In the genomic region with DNA sequence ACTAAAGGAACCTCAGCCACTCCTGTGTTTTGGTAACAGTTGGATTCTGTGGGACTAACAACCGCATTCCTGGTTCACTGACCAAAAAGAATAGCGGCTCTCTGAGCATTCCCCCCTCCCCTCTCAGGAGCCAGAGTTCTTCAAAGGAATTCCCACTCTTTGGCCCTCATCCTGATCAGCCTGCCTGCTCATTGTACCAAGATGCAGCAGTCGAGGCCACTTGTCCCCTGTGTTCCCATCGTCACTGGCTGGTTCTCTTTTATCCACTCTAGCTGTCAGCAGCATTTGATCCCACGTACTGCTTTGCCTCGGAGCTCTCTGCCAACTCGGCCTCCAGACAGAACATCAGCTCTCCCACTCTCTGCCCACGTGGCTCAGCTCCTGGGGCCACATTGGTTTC, we compare ENCODE assay signal across 14 mouse cellular contexts. TPM values are rescaled to one million over a fixed set of nuclear protein-coding genes. Genes with fewer than 3 reads are reported as not detected.
A peak's percentile ranks its signal among the peaks of the same experiment; 100 is the strongest.
DNase-seq lines count a peak whose midpoint lies in the region; ATAC-seq lines count a peak whose summit lies in the region.
"Had no signal": no experiment of that assay in that cellular context is flagged by ENCODE, and none has a peak within 500 bp of the region (broad histone marks: within the 10 kb centered on the region; RNA-seq: fewer than 3 reads in every experiment).

No protein-coding gene starts in this region.

- 20% methylated on average over 8 of the region's 8 CpGs for WGBS in midbrain, embryonic 10.5 days
- WGBS in midbrain, embryonic 16.5 days = 10% methylated on average over 8 of the region's 8 CpGs
- 3% methylated on average over 8 of the region's 8 CpGs for WGBS in forebrain, embryonic 15.5 days
- WGBS in midbrain, embryonic 14.5 days = 6% methylated on average over 8 of the region's 8 CpGs

- H3K27ac ChIP-seq in midbrain, embryonic 10.5 days (replicated peaks) = peak overlapping the region; percentile 6
- no peak overlapping the region for H3K27ac ChIP-seq in midbrain, embryonic 16.5 days (ENCODE audit: low read length)
- no peak overlapping the region for H3K27ac ChIP-seq in forebrain, embryonic 15.5 days (replicated peaks)
- no peak overlapping the region for H3K27ac ChIP-seq in midbrain, embryonic 14.5 days (replicated peaks; ENCODE audit: low read depth, low read length)
- H3K27ac ChIP-seq: embryonic facial prominence, embryonic 13.5 days; gastrocnemius, adult 2 months; limb, embryonic 13.5 days had no signal

- no peaks in the 10 kb centered on the region for H3K9me3 ChIP-seq in midbrain, embryonic 10.5 days (replicated peaks)
- no peaks in the 10 kb centered on the region for H3K9me3 ChIP-seq in midbrain, embryonic 16.5 days (replicated peaks; ENCODE audit: control insufficient read depth, low read length, poor library complexity, severe bottlenecking)
- no peaks in the 10 kb centered on the region for H3K9me3 ChIP-seq in forebrain, embryonic 15.5 days
- no peaks in the 10 kb centered on the region for H3K9me3 ChIP-seq in midbrain, embryonic 14.5 days (ENCODE audit: control insufficient read depth, low read length)
- H3K9me3 ChIP-seq: embryonic facial prominence, embryonic 13.5 days; limb, embryonic 13.5 days had no signal

- no peak for ATAC-seq in midbrain, embryonic 16.5 days
- peak; percentile 13; the same call in 1 of the 2 replicates for ATAC-seq in forebrain, embryonic 15.5 days (replicated peaks)
- no peak; the same call in 1 of the 2 replicates for ATAC-seq in midbrain, embryonic 14.5 days (ENCODE audit: low FRiP score, low TSS enrichment)

- peaks cover 17% of the 10 kb centered on the region for H3K4me1 ChIP-seq in midbrain, embryonic 10.5 days
- no peaks in the 10 kb centered on the region for H3K4me1 ChIP-seq in midbrain, embryonic 16.5 days (ENCODE audit: control insufficient read depth, insufficient read depth, low read length)
- H3K4me1 ChIP-seq in forebrain, embryonic 15.5 days = peaks cover 5% of the 10 kb centered on the region; the same call in 1 of the 2 replicates
- H3K4me1 ChIP-seq in midbrain, embryonic 14.5 days (ENCODE audit: control insufficient read depth, insufficient read depth, low read length) = peaks cover 5% of the 10 kb centered on the region; the same call in 1 of the 2 replicates

- peak; percentile 6 to 22 for DNase-seq in cerebellum, postnatal 14 days
- no peak for DNase-seq in cerebellum, postnatal 25 days
- peak; percentile 42 for DNase-seq in midbrain, embryonic 10.5 days (ENCODE audit: low spot score)
- DNase-seq in midbrain, embryonic 14.5 days = peak; percentile 24
- DNase-seq in gastrocnemius, postnatal 10 days = no peak
- DNase-seq in right cerebral cortex, postnatal 14 days = no peak
- DNase-seq: gastrocnemius, adult 2 months; thymus, postnatal 14 days had no signal

- no peaks in the 10 kb centered on the region for H3K36me3 ChIP-seq in midbrain, embryonic 10.5 days
- no peaks in the 10 kb centered on the region for H3K36me3 ChIP-seq in midbrain, embryonic 16.5 days (ENCODE audit: control insufficient read depth, insufficient read depth, low read length)
- H3K36me3 ChIP-seq in forebrain, embryonic 15.5 days = no peaks in the 10 kb centered on the region
- no peaks in the 10 kb centered on the region for H3K36me3 ChIP-seq in midbrain, embryonic 14.5 days (ENCODE audit: control insufficient read depth, insufficient read depth, low read length)
- H3K36me3 ChIP-seq: embryonic facial prominence, embryonic 13.5 days; G1E; limb, embryonic 13.5 days had no signal

- no peak overlapping the region for H3K4me3 ChIP-seq in midbrain, embryonic 10.5 days
- no peak overlapping the region for H3K4me3 ChIP-seq in midbrain, embryonic 16.5 days (ENCODE audit: low read depth, low read length)
- H3K4me3 ChIP-seq in forebrain, embryonic 15.5 days = no peak overlapping the region
- no peak overlapping the region for H3K4me3 ChIP-seq in midbrain, embryonic 14.5 days (replicated peaks; ENCODE audit: low read depth, low read length)
- H3K4me3 ChIP-seq: embryonic facial prominence, embryonic 13.5 days; gastrocnemius, adult 2 months; limb, embryonic 13.5 days had no signal

- no peaks in the 10 kb centered on the region for H3K27me3 ChIP-seq in midbrain, embryonic 10.5 days (ENCODE audit: low read depth, poor library complexity, severe bottlenecking)
- H3K27me3 ChIP-seq in midbrain, embryonic 16.5 days (ENCODE audit: control insufficient read depth, insufficient read depth, low read depth, low read length) = no peaks in the 10 kb centered on the region
- H3K27me3 ChIP-seq in forebrain, embryonic 15.5 days = no peaks in the 10 kb centered on the region
- H3K27me3 ChIP-seq in midbrain, embryonic 14.5 days (ENCODE audit: control insufficient read depth, insufficient read depth, low read length) = no peaks in the 10 kb centered on the region
- H3K27me3 ChIP-seq: embryonic facial prominence, embryonic 13.5 days; limb, embryonic 13.5 days had no signal

- H3K4me2 ChIP-seq in midbrain, embryonic 16.5 days (ENCODE audit: low read length) = no peak overlapping the region
- H3K4me2 ChIP-seq in forebrain, embryonic 15.5 days (replicated peaks) = no peak overlapping the region
- no peak overlapping the region for H3K4me2 ChIP-seq in midbrain, embryonic 14.5 days (ENCODE audit: low read length)
- H3K4me2 ChIP-seq: embryonic facial prominence, embryonic 13.5 days; limb, embryonic 13.5 days had no signal

- H3K9ac ChIP-seq in midbrain, embryonic 16.5 days (ENCODE audit: low read depth, low read length) = no peak overlapping the region
- no peak overlapping the region for H3K9ac ChIP-seq in forebrain, embryonic 15.5 days (replicated peaks)
- H3K9ac ChIP-seq in midbrain, embryonic 14.5 days (replicated peaks; ENCODE audit: low read length) = no peak overlapping the region
- H3K9ac ChIP-seq: embryonic facial prominence, embryonic 13.5 days; limb, embryonic 13.5 days had no signal

RNA-seq across cellular contexts. Expression of gene Slc34a2, which starts 41.3 kb away (rescaled TPM):
- not detected in 2 replicates for polyA plus RNA-seq in midbrain, embryonic 10.5 days (2016; fragmentation: Nextera tagmentation; extraction: Ambion mirVana)
- 0.07 and 0.15 TPM in 2 replicates for polyA plus RNA-seq in midbrain, embryonic 16.5 days (2015; fragmentation: Nextera tagmentation; extraction: Ambion mirVana)
- not detected in 2 replicates for polyA plus RNA-seq in forebrain, embryonic 15.5 days (2015; fragmentation: Nextera tagmentation; extraction: Ambion mirVana)
- not detected in 2 replicates for polyA plus RNA-seq in midbrain, embryonic 14.5 days (2014; fragmentation: Nextera tagmentation; extraction: Ambion mirVana)
- not detected for total RNA-seq in gastrocnemius, postnatal 10 days (2021)
- total RNA-seq: adrenal gland, adult 18-20 months; gastrocnemius, adult 2 months had no signal
- polyA plus RNA-seq: G1E; limb, embryonic 13.5 days had no signal

Comparison
In these comparisons a context has a peak if more than half of its experiments do, and no peak if none do; other contexts are left out.
1. DNase-seq: peak in cerebellum, postnatal 14 days (2 of 2), midbrain, embryonic 10.5 days (single experiment) and midbrain, embryonic 14.5 days (single experiment); none in cerebellum, postnatal 25 days (0 of 2), gastrocnemius, postnatal 10 days (single experiment) and right cerebral cortex, postnatal 14 days (single experiment).